Mouse (Mus musculus): ENCODE results near the gene Txlng.
"Not testable (repeated sequence)": the region's sequence is repeated elsewhere in the genome, so short reads cannot be mapped to it uniquely, and the experiment has no call there.

The Txlng gene

GRCm38 (mm10) chrX:162829203-162829708 lies at the start of gene Txlng:
Txlng (minus strand) TSS chrX:162829454.
- peak; percentile 99 for ATAC-seq (ENCODE audit: low TSS enrichment)

GRCm38 (mm10) chrX:162878236-162878635 lies 49.0 kb upstream of the Txlng start:
- no peak for ATAC-seq (ENCODE audit: low TSS enrichment)

DNA sequence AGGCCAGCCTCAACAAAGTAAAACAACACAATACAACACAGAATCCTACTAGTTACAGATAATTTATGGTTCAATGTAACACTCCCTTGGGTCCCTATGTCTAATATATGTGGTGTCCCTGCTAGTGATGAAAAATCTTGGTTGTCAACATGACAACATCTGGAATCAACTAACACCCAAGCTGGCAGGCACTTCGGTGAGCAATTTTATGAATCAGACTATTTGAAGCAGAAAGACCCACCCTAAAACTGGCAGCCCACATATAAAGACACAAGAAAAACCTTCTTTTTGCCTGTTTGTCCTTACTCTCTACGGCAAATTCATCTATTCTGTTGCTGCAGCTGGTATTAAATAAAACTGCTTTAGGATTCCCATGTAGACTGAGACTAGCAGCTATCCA lies 44.5 kb upstream of the Txlng start:
- no peak for ATAC-seq (ENCODE audit: low TSS enrichment)

- ATAC-seq (ENCODE audit: low TSS enrichment) = peak; percentile 70
Observed at GRCm38 (mm10) chrX:162871734-162872517, 42.7 kb upstream of the Txlng start.

DNA sequence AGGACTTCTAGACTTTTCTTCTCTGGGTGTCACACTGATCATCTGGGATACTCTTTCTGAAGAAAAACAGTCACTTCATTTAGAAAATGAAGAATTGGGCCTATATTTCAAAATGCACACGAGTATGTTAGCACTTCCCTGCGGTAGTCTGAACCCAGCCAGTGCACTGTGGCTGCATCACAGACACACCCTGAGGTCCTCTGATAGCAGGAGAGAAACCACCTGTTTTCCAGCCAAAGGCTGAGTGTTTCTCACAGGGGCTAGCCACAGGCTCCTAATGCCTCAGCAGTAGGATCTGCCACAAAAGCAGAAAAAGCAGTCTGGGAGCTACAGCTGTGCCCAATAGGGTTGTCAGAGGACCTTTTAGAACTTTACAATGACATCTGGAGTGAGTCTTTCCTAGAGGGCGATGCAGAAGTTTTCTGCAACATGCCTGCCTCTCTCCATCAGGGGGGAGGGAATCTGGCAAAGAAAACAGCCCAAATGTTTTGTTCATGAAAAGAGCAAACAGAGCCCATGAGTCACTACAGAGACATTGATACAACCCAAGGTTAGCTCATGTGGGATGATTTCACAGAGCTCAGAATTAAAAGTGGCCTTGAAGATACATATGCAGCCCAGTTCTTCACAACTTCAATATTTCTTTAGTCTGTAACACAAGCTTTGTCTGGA lies 39.2 kb upstream of the Txlng start:
- no peak for ATAC-seq (ENCODE audit: low TSS enrichment)

GRCm38 (mm10) chrX:162848682-162849081 lies 19.4 kb upstream of the Txlng start:
- ATAC-seq (ENCODE audit: low TSS enrichment) = no peak

GRCm38 (mm10) chrX:162845531-162845930 lies 16.3 kb upstream of the Txlng start:
- ATAC-seq (ENCODE audit: low TSS enrichment) = no peak

GRCm38 (mm10) chrX:162844447-162845100 lies 15.3 kb upstream of the Txlng start:
- ATAC-seq (ENCODE audit: low TSS enrichment) = no peak

DNA sequence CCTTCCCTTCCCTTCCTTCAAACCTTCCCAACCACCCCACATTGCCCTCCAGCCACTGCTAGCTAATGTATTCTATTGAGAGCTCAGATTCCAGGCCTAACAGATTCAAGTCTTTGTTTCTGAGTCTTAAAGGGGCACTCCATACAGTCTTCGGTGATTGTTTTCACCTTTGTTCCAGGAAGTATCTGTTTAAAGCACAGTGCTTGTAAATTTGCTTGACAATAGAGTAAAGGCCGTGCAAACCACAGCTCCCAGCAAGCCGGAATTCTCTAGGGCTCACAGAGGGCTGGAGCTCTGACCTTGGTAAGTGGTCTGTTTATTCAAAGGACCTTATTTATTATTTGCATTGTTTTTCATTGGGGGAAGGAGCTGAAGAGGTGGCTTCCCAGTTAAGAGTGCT lies 2.8 kb upstream of the Txlng start:
- ATAC-seq (ENCODE audit: low TSS enrichment) = no peak

DNA sequence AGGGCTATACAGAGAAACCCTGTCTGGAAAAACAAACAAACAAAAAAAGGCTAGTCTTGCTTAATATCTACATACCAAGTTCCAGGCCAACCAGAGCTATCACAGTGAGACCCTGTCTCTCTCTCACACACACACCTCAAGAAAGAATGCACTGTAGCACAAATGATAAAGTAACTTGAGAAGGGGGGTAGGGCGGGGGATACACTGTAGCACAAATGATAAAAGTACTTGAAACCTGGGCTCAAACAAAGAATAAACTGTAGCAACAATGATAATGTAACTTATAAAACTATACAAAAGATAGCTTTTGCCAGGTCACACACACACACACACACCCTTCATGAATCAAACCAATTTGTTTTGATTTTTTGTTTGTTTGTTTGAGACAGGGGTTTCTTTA lies 2.3 kb upstream of the Txlng start:
- ATAC-seq (ENCODE audit: low TSS enrichment) = no peak

- no peak for ATAC-seq (ENCODE audit: low TSS enrichment)
Observed at GRCm38 (mm10) chrX:162831036-162831435, 1.8 kb upstream of the Txlng start.

DNA sequence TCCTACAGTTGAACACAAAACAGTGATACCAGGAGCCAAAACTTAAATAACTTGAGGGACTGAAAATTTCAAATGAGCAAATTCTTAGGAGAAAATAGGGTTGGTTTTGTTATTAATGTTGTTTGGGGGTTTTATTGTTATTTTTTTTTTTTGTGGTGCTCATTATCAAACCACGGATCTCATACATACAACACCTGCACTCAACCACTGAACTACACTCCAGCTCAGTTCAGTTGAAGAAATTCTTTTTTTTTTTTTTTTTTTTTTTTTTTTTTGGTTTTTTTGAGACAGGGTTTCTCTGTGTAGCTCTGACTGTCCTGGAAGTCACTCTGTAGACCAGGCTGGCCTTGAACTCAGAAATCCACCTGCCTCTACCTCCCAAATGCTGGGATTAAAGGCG lies 1.1 kb upstream of the Txlng start:
- ATAC-seq (ENCODE audit: low TSS enrichment) = not testable (repeated sequence)

DNA sequence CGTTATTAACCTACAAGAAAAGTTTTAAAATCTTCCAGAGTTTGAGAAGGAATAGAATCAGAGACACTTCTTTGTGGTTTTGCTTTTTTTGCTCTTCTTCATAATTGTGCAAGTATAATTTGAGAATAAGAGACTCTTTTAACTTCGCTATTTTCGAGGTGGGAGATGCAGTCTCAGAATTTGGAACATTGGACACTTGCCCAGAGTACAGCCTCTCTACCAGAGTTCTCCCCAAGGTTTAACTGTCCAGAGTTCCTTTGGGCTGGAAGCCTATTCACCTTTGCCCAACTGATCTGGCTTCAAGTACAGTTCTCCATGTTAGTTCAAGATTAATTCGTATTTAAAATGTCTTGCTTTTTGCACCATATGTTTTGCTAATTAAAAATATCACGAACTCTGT lies 487 bp upstream of the Txlng start:
- ATAC-seq (ENCODE audit: low TSS enrichment) = peak; percentile 0; the same call in 1 of the 2 replicates

DNA sequence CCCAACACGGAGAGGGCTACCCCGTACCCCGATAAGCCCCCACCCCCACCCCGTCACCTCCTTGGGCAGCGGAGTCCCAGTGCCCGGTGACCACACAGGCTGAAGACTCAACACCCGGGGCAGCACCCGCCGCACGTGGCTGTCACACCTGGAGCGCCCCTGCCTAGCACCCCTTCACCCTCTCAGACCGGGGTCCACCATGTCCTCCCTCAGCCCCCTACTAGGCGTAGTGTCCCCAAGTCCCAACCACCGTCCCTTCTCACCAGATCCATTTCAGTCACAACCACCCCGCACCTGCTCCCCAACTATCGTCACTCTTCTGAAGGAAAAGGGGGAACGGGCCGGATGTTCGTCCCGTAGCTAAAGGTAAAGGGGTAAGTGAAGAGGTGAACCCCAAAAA lies 471 bp downstream of the Txlng start:
- no peak; the same call in 1 of the 2 replicates for ATAC-seq (ENCODE audit: low TSS enrichment)

DNA sequence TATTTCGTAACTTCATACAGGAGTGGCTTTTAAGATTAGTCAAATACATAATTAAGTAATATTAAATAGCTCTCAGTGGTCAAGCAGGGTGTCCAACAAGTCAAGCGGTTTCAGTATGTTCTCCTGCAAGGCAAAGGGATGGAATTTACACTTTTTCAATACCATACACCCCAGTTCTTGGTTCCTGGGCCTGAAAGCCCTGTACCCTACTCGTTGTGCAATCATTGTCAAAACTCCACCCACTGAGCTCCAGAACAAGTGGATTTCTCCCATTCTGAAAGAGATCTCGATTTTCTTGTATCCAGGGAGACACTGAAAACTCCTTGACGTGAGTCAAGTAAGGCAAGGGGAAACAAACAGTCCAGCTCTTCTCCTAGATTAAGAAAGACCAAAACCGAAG lies 1.2 kb downstream of the Txlng start:
- no peak for ATAC-seq (ENCODE audit: low TSS enrichment)

DNA sequence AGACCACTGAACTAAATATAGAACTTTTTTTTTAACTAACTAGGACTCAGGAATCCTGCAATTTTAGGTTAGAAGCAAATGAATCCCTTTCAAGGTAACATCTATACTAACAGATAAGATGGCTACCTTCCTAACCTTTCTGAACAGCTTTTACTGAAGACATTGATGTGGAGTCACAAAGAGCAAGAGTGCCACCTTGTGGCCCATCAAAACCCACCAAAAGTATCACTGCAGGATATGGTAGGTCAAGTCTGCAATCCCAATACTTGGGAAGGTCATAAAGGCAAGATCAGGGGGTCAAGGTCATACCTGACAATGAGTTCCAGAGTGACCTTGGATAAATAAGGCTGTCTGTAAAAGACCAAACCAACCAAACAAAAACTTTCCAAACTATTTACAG lies 28.9 kb downstream of the Txlng start:
- ATAC-seq (ENCODE audit: low TSS enrichment) = no peak

DNA sequence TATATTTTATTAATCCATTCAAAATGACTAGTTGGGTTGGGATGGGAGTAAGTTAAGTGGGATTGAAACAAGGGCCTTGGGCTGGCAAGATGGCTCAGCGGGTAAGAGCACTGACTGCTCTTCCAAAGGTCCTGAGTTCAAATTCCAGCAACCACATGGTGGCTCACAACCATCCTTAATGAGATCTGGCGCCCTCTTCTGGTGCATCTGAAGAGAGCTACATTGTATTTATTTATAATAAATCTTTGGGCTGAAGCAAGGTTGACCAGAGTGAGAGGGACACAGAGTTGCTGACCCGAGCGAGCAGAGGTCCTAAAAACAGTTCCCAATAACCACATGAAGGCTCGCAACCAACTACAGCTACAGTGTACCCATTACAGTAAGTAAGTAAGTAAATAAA lies 37.9 kb downstream of the Txlng start:
- ATAC-seq (ENCODE audit: low TSS enrichment) = not testable (repeated sequence)

DNA sequence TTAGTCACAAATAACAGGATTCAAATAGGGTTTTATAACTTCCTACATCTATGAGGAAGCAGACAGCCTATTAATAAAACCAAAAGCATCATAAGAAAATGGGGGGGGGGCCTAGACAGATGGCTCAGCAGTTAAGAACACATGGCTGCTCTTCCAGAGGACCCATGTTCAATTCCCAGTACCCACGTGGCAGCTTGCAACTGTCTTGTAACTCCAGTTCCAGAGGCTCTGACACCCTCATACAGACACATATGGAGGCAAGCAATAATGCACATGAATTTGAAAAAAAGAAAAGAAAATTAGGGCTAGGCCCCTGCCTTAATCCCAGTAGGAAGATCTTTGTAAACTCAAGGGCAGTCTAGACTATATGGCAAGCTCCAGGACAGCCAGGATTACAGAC lies 40.9 kb downstream of the Txlng start:
- no peak for ATAC-seq (ENCODE audit: low TSS enrichment)

DNA sequence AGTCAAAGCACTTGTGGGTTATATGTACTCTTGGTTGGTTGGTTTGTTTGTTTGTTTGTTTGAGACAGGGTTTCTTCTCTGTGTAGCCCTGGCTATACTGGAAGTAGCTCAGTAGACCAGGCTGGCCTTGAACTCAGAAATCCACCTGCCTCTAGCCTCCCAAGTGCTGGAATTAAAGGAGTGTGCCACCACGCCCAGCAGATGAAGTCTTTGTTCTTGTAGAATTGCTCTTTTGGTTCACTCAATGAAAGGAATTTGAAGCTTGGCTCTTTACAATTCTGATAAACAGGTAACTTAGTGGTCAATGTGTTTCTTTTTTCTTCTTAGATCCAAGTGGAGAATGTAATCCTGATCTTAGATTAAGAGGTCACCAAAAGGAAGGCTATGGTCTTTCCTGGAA lies 58.5 kb downstream of the Txlng start:
- no peak for ATAC-seq (ENCODE audit: low TSS enrichment)

- no peak for ATAC-seq (ENCODE audit: low TSS enrichment)
Observed at GRCm38 (mm10) chrX:162761716-162762395, 67.4 kb downstream of the Txlng start.

DNA sequence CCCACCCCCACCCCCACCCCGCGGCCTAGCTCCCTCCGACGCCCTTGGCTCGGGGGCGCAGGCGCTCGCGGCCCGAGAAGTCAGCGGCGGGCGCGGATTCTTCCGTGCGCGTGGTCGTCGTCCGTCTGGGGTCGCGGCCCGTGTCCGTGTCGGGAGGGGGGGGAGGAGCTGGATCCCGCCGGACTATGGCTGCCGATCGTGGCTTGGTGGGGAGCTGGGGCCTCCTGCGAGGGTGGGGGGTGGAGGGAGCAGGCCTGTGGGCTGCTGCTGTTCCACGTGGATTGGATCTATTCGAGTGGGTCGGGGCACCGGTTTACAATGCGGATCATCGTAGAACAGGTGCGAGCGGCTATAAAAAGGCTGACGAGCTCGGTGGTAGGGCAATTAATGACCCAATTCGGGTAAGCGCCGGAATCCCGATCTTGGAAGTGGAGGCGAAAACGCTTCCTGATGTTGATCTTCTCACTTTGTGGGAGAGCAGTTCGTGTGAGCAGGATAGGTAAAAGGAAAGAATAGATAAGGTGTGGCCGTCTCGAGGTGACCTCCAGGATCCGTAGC lies 68.2 kb downstream of the Txlng start:
- no peak for ATAC-seq (ENCODE audit: low TSS enrichment)

All from frontal cortex, adult (tissue).